Mouse (Mus musculus): ENCODE data around the gene Fam57a.

Fam57a gene

GRCm38 (mm10) chr11:76246439-76246838, 67.0 kb downstream of the Fam57a start:
- no peak for DNase-seq (ENCODE audit: low read depth)

GRCm38 (mm10) chr11:76247239-76247638, 67.8 kb downstream of the Fam57a start:
- no peak for DNase-seq (ENCODE audit: low read depth)

GRCm38 (mm10) chr11:76252036-76252435, 72.6 kb downstream of the Fam57a start:
- no peak for DNase-seq (ENCODE audit: low read depth)

GRCm38 (mm10) chr11:76253145-76253917, 73.9 kb downstream of the Fam57a start:
- DNase-seq (ENCODE audit: low read depth): peak; percentile 82

GRCm38 (mm10) chr11:76253918-76254264, 74.4 kb downstream of the Fam57a start:
- DNase-seq (ENCODE audit: low read depth): no peak

GRCm38 (mm10) chr11:76255431-76256001, 76.0 kb downstream of the Fam57a start:
- DNase-seq (ENCODE audit: low read depth): no peak

GRCm38 (mm10) chr11:76256129-76256528, 76.7 kb downstream of the Fam57a start:
- DNase-seq (ENCODE audit: low read depth): no peak

- DNase-seq (ENCODE audit: low read depth): no peak
These were observed 77.9 kb downstream of the Fam57a start for GRCm38 (mm10) chr11:76257386-76257785.

GRCm38 (mm10) chr11:76258511-76258910, 79.0 kb downstream of the Fam57a start:
- no peak for DNase-seq (ENCODE audit: low read depth)

GRCm38 (mm10) chr11:76260208-76261050, 81.0 kb downstream of the Fam57a start:
- DNase-seq (ENCODE audit: low read depth): no peak

- peak; percentile 98 for DNase-seq (ENCODE audit: low read depth)
These were observed 81.8 kb downstream of the Fam57a start for GRCm38 (mm10) chr11:76261224-76261623.

GRCm38 (mm10) chr11:76262611-76263351, 83.3 kb downstream of the Fam57a start:
- no peak for DNase-seq (ENCODE audit: low read depth)
